Mouse (Mus musculus) testis, adult 2 months (tissue): ENCODE measurements around the gene Fev.

Experiments used
- CTCF ChIP-seq: fragments of 200-500 bp; IDR thresholded peaks from 2 replicates; pipeline ENCODE4 v1.5.1; 2012; ENCODE audit warnings: low read depth, mild to moderate bottlenecking, inconsistent platforms, low read length, moderate library complexity; ENCODE audit not compliant: control insufficient read depth, insufficient read depth, insufficient replicate concordance
- POLR2A ChIP-seq: fragments of 200-500 bp; IDR thresholded peaks from 2 replicates; pipeline ENCODE4 v1.6.1; 2012; ENCODE audit warnings: low read depth, mild to moderate bottlenecking, inconsistent platforms, low read length, moderate library complexity; ENCODE audit not compliant: control insufficient read depth

DNA sequence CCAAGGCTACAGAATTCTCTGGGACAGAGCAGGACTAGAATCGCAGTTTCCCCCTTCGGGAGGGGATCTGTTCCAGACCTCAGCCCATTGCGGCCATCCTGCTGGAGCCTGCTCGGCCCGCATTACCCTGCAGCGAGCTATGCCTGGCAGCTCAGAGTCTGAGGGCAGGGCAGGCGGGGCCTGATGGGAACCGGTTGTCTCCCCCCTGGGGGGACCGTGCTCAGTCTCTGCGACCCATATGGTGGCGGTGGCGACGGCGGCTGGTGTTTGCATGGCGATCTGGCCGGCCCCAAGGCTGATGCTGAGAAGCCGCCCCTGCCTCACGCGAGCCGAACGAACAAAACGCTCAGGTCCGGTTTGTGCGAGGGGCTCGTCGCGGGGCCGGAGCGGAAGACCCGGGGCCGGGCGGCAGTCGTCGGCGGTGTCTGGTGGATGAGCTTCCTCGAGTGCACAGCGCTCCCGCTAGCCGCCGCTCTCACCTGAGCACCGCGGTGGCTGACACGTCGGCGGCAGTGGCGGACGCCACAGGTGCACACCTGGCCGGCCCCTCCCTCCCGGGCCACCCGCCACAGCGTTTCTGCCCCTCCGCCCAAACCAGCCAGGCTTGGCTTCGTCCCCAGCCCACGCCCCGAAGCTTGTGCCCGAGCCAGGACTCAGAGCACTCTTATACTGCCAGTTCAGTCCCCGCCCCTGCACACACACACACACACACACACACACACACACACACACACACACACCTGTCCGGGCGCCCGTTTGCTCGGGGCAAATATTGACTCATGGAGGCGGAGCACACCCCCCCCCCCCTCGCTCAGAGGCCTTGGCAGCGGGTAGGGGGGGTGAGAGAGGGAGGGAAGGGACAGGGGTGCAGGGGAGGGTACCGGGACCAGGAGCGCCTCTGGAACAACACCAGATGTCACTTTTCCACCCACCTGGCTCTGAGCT is 15.4 kb upstream of the Fev start:
- TF ChIP-seq POLR2A (0 out of 2 replicates have a peak, but pooled peaks have one; percentile 20), CTCF (no peak)
